Mouse (Mus musculus): ENCODE results near the gene Dnmt3l. TPM values are rescaled to one million over a fixed set of nuclear protein-coding genes. Genes with fewer than 3 reads are reported as not detected.

Gene Dnmt3l
- polyA plus RNA-seq (2012; rRNA removed; ENCODE audit: low replicate concordance) = 3.0 and 3.2 TPM in 2 replicates

DNA sequence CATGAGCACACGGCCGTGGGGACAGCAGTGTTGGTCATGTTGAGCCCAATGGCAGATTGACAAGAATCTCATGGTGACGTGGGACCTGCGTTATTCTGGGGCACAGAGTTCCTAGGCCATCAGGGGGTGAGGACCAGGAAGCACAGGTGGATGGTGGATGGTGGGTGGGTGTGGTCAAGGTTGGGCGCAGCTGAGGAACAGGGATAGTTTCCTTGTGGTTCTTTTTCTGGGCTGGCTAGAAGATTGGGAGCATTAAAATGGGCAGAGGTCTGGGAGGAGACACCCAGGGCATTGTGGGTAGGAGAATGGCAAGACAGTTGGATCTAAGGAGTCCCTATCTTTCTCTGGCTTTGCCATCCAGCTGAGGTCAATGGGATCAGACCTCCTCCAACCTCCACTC lies at the start of gene Dnmt3l:
Gene Dnmt3l (plus strand): TSS at position 301 of the 400 bp plus-strand sequence.

DNA sequence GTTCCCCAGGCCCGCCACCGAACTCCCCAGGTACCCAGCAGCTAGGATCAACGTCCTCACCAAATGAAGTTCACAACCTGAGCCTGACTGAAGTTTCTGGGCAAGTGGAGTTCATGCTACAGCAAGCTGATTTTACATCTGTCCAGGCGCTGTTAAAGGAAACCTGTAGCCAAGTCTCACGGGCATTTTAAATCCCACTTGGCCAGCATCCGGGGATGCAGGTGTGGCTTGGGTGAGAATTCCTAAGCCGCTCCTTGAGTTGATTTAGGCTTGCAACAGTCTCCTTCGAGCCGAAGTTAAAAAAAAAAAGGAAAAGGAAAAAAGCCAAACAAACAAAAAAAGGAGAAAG lies 31.8 kb upstream of the Dnmt3l start, which contains the start of gene Pfkl:
Gene Pfkl (minus strand): TSS at position 139 of the 349 bp plus-strand sequence.

GRCm38 (mm10) chr10:78043406-78043836 lies 1.7 kb downstream of the Dnmt3l start, which contains the start of gene Aire:
TSS of gene Aire (minus strand) at chr10:78043610.

GRCm38 (mm10) chr10:78069101-78070011 lies 27.6 kb downstream of the Dnmt3l start, which contains the start of gene Icosl:
TSS of gene Icosl (plus strand) at chr10:78069302.

Other genes starting within 250 kb of the Dnmt3l start
- not detected in 2 replicates for gene Gm9639, start 246.9 kb upstream of the Dnmt3l start, polyA plus RNA-seq (2012; rRNA removed; ENCODE audit: low replicate concordance)
- not detected in 2 replicates for gene Gm19668, start 242.8 kb upstream of the Dnmt3l start, polyA plus RNA-seq (2012; rRNA removed; ENCODE audit: low replicate concordance)
- not detected in 2 replicates for gene Gm9507, start 230.1 kb upstream of the Dnmt3l start, polyA plus RNA-seq (2012; rRNA removed; ENCODE audit: low replicate concordance)
- not detected in 2 replicates for gene Gm2696, start 227.3 kb upstream of the Dnmt3l start, polyA plus RNA-seq (2012; rRNA removed; ENCODE audit: low replicate concordance)
- not detected in 2 replicates for gene Krtap10-4, start 214.9 kb upstream of the Dnmt3l start, polyA plus RNA-seq (2012; rRNA removed; ENCODE audit: low replicate concordance)
- gene Krtap10-10, start 206.0 kb upstream of the Dnmt3l start, polyA plus RNA-seq (2012; rRNA removed; ENCODE audit: low replicate concordance) = not detected in 2 replicates
- not detected in 2 replicates for gene Gm36176, start 195.1 kb upstream of the Dnmt3l start, polyA plus RNA-seq (2012; rRNA removed; ENCODE audit: low replicate concordance)
- not detected in 2 replicates for gene Gm10318, start 189.1 kb upstream of the Dnmt3l start, polyA plus RNA-seq (2012; rRNA removed; ENCODE audit: low replicate concordance)
- gene Gm3285, start 180.0 kb upstream of the Dnmt3l start, polyA plus RNA-seq (2012; rRNA removed; ENCODE audit: low replicate concordance) = not detected in 2 replicates
- gene Lrrc3, start 139.4 kb upstream of the Dnmt3l start, polyA plus RNA-seq (2012; rRNA removed; ENCODE audit: low replicate concordance) = 3.1 and 4.6 TPM in 2 replicates
- 4.3 and 5.9 TPM in 2 replicates for gene Trpm2, start 71.4 kb upstream of the Dnmt3l start, polyA plus RNA-seq (2012; rRNA removed; ENCODE audit: low replicate concordance)
- gene 1810043G02Rik, start 63.4 kb upstream of the Dnmt3l start, polyA plus RNA-seq (2012; rRNA removed; ENCODE audit: low replicate concordance) = 44.5 and 83.3 TPM in 2 replicates
- gene Pfkl, start 31.9 kb upstream of the Dnmt3l start, polyA plus RNA-seq (2012; rRNA removed; ENCODE audit: low replicate concordance) = 168 and 171 TPM in 2 replicates
- 1.9 and 5.8 TPM in 2 replicates for gene Aire, start 1.7 kb downstream of the Dnmt3l start, polyA plus RNA-seq (2012; rRNA removed; ENCODE audit: low replicate concordance)
- gene Icosl, start 27.4 kb downstream of the Dnmt3l start, polyA plus RNA-seq (2012; rRNA removed; ENCODE audit: low replicate concordance) = 44.8 and 47.5 TPM in 2 replicates
- 209 and 350 TPM in 2 replicates for gene D10Jhu81e, start 127.8 kb downstream of the Dnmt3l start, polyA plus RNA-seq (2012; rRNA removed; ENCODE audit: low replicate concordance)
- gene Pwp2, start 143.2 kb downstream of the Dnmt3l start, polyA plus RNA-seq (2012; rRNA removed; ENCODE audit: low replicate concordance) = 10.2 and 12.9 TPM in 2 replicates
- 54.3 and 64.9 TPM in 2 replicates for gene Trappc10, start 202.7 kb downstream of the Dnmt3l start, polyA plus RNA-seq (2012; rRNA removed; ENCODE audit: low replicate concordance)

Data from mammary gland, adult 2 months (tissue).